Mouse (Mus musculus) bone marrow, adult 2 months (tissue): Measurements from ENCODE around the gene Cdkn1c. TPM values are rescaled to one million over a fixed set of nuclear protein-coding genes. Genes with fewer than 3 reads are reported as not detected.

Experiments
- H3K27ac ChIP-seq: fragments of 200-500 bp; 2 replicates; pipeline ENCODE4 v1.5.1; 2012; ENCODE audit warnings: low read depth, mild to moderate bottlenecking, control low read depth, inconsistent platforms, low read length; ENCODE audit not compliant: control insufficient read depth, poor library complexity, insufficient read depth
- H3K4me1 ChIP-seq: fragments of 200-500 bp; 2 replicates; pipeline ENCODE4 v1.6.1; 2011; ENCODE audit warnings: low read length; ENCODE audit not compliant: control insufficient read depth, insufficient read depth
- H3K4me3 ChIP-seq: fragments of 200-500 bp; replicated peaks from 2 replicates; pipeline ENCODE3; 2011; ENCODE audit warnings: mild to moderate bottlenecking, low read depth, low read length, control low read depth; ENCODE audit not compliant: control insufficient read depth
- CTCF ChIP-seq: fragments of 200-500 bp; IDR thresholded peaks from 2 replicates; pipeline ENCODE4 v1.5.1; 2011; ENCODE audit warnings: low read length, control low read depth; ENCODE audit not compliant: control insufficient read depth, insufficient read depth
- POLR2A ChIP-seq: fragments of 200-500 bp; IDR thresholded peaks from 2 replicates; pipeline ENCODE4 v1.6.1; 2011; ENCODE audit warnings: low read depth, mild to moderate bottlenecking, control low read depth, low read length, borderline replicate concordance; ENCODE audit not compliant: control insufficient read depth
- WGBS: fragments of 180-500 bp; shearing (Covaris S2); methylation state at CpG from one replicate; pipeline ENCODE4 v1.1.7; 2018; 5-methylcytosine and 5-hydroxymethylcytosine counted together
- polyA plus RNA-seq: library from polyadenylated mRNA; stranded (reverse); fragments of >200 nt; gene quantifications from 2 replicates; pipeline ENCODE4 v1.2.4, GENCODE M21; 2011; ENCODE audit warnings: low replicate concordance; ENCODE audit not compliant: missing spikeins, insufficient read depth, insufficient read length

The Cdkn1c gene
- polyA plus RNA-seq, 1 experiment: 8.0 TPM

GRCm38 (mm10) chr7:143458963-143459331 lies 1.9 kb downstream of the Cdkn1c start:
- Histone ChIP-seq H3K4me1 (peaks cover 2% of the 10 kb centered on the region), H3K27ac (no peak overlapping the region; the same call in 1 of the 2 replicates), H3K4me3 (no peak overlapping the region)
- TF ChIP-seq CTCF (no peak), POLR2A (no peak)
- WGBS: 44% methylated on average over 38 of the region's 38 CpGs

- no peak for TF ChIP-seq CTCF
- TF ChIP-seq POLR2A: no peak
- H3K4me1 ChIP-seq: no peaks in the 10 kb centered on the region; the same call in 1 of the 2 replicates
- no peak overlapping the region for H3K27ac ChIP-seq
- H3K4me3 ChIP-seq: no peak overlapping the region
- 61% methylated on average over 2 of the region's 2 CpGs for WGBS
Measured at GRCm38 (mm10) chr7:143447130-143447529, 13.7 kb downstream of the Cdkn1c start.

DNA sequence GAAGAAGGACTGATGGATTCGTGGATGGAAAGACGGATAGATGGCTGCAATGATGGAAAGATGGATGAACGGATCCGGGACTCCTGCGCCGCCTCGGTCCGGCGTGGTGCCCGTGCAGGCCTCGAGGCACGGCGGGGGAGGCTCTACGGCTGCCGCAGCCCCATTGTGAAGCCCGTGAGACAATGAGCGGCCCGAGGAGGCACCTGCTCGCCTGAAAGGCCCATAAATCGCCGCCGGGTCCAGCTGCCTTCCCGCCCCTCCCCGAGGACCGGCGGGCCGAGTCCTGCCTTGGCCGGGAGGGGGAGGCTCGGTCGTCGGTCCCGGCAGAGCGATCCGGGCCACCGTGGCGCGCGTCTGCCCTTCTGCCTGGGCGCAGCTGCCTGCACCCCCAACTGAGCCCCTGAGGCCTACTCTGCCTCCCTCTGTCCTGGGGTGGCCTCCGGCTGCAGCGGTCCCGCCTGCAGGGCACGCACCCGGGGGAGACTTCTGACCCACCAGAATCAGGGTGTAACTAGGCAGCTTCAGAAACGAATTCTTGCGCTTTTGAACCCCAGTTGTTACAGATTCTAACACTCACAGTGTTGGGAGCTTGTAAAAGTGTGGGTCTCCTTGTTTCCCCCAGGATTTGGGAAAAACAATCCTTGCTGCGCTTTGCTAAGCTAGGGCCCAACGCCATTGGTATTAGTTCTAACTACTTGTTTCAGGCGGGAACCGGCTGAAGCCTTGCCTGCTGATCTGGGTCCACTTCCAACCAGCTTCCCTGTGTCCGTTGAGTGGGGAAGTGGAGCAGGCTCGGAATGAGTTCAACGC lies 15.0 kb downstream of the Cdkn1c start:
- 15% methylated on average over 52 of the region's 53 CpGs for whole genome bisulfite sequencing
- Histone ChIP-seq H3K4me1 (no peaks in the 10 kb centered on the region; the same call in 1 of the 2 replicates), H3K4me3 (no peak overlapping the region), H3K27ac (no peak overlapping the region; the same call in 1 of the 2 replicates)
- no peak for TF ChIP-seq CTCF
- TF ChIP-seq POLR2A: no peak

- TF ChIP-seq CTCF (no peak), POLR2A (no peak)
- 13% methylated on average over 55 of the region's 55 CpGs for WGBS
- H3K4me1 ChIP-seq: no peaks in the 10 kb centered on the region; the same call in 1 of the 2 replicates
- no peak overlapping the region for H3K4me3 ChIP-seq
- no peak overlapping the region; the same call in 1 of the 2 replicates for H3K27ac ChIP-seq
Measured at GRCm38 (mm10) chr7:143444955-143445648, 15.7 kb downstream of the Cdkn1c start.

DNA sequence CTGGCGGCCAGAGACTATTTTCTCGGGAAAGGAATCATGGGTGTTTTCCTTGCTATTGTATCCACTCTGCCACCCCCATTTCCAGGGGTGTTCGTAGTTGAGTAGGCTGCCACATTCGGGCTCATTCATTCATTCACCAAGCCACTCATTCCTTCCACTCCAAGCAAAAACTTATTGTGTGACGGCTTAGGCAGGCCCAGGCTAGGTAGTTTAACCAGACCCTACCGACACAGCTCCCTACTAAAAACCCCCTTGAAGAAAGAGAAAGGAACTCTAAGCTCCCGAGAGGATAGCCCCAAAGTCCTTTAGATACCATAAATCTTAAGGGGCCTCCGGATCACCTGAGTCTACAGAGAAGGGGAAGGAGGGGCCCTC lies 16.3 kb downstream of the Cdkn1c start:
- 38% methylated on average over 8 of the region's 8 CpGs for WGBS
- H3K4me1 ChIP-seq: no peaks in the 10 kb centered on the region; the same call in 1 of the 2 replicates
- no peak overlapping the region for H3K4me3 ChIP-seq
- TF ChIP-seq CTCF (no peak), POLR2A (no peak)
- H3K27ac ChIP-seq: no peak overlapping the region

DNA sequence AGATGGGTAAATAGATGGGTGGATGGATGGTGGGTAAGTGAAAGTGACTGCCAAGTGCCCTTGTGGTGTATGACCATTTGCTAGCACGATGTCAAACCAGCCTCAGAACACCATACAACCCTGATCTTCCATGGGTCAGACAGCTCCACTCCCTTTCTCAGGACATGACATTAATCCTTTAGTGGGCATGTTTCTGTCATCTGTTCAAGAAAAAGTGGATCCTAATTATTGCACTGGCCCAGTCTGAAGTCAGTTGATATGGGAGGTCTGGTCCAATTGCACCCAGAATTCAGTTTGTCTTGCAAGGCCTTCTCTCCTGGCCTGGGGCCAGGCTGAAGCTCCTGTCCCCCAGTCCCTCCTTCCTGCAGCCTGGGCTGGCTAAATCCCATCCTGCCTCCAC lies 21.9 kb downstream of the Cdkn1c start:
- no peak overlapping the region for H3K27ac ChIP-seq
- 94% methylated on average over 1 of the region's 1 CpGs for WGBS
- TF ChIP-seq CTCF: no peak
- no peak for TF ChIP-seq POLR2A

DNA sequence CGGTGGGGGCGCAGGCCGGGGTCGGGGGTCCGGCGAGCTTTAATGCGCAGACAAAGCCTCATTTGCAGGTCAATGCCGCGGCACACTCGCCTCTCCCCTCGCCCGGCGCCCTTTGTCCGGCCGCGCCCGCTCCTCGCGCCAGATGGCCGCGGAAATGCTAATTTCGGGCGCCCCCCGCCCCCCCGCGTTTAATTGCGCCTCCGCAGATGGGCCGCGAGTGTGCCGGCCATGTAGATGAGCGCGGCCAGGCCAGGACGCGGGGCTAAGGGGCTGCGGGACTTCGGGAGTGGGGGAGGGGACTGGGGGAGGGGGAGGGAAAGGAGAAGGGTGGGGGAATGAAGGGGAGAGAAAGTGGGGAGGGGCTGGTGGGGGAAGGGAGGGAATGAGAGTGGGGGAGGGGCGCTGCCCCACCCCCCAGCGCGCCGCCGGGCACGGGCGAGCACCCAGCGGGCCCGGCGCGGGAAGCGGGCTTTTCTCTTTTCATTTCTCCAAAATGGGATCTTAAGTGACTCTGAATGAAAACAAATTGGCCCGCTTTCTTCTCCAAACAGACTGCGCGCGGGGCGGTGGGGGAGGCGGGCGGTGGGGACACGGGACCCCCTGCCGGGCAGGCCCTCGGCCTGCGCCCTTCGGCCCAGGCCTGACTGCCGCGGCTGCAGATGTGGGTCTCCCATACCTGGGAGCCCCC lies 22.8 kb downstream of the Cdkn1c start:
- Histone ChIP-seq H3K27ac (no peak overlapping the region), H3K4me1 (no peaks in the 10 kb centered on the region), H3K4me3 (no peak overlapping the region)
- WGBS: 12% methylated on average over 63 of the region's 63 CpGs
- TF ChIP-seq CTCF (no peak), POLR2A (no peak)

More for the DNA sequence above, 21.9 kb downstream of the Cdkn1c start:
- Histone ChIP-seq H3K4me1 (no peaks in the 10 kb centered on the region), H3K4me3 (no peak overlapping the region)

DNA sequence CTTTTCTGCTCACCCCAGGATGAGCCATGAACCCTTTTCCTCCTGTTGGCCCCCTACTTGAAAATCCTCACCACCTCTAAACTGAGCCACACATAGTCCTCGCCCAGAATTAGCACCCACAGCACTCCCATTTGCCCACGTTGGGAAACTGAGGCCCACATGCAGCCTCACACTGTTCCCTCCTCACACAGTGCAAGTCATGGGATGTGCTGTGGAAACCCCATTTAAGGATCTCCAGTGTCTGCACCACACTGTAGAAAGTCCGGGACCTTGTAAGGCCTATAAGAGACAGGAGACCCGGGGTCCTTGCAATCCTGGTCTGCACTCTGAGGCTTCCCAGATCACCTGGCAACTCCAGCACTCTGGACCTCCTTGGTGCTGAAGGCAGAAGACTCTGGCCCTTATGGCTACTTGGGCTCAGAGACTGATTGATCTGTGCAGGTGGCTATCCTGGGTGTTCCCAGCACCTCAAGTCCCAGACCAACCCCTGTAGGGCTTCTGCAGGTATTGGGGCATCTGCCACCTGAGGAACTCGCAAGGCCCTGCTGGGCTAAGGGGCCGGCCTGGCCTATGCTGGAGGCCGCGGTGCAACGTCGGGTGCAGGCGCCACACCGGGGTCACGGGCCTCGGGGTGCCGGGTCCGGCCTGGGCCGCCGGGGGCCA lies 23.5 kb downstream of the Cdkn1c start:
- no peak overlapping the region for H3K4me3 ChIP-seq
- WGBS: 42% methylated on average over 18 of the region's 18 CpGs

More for the DNA sequence above, 23.5 kb downstream of the Cdkn1c start:
- H3K4me1 ChIP-seq: no peaks in the 10 kb centered on the region
- no peak overlapping the region for H3K27ac ChIP-seq
- TF ChIP-seq POLR2A (no peak), CTCF (no peak)
